Mouse (Mus musculus): ENCODE results near the gene Wwox. TPM values are rescaled to one million over a fixed set of nuclear protein-coding genes. Genes with fewer than 3 reads are reported as not detected.

The Wwox gene
- polyA plus RNA-seq, 1 experiment from 2014 or later, result 11.0 TPM

DNA sequence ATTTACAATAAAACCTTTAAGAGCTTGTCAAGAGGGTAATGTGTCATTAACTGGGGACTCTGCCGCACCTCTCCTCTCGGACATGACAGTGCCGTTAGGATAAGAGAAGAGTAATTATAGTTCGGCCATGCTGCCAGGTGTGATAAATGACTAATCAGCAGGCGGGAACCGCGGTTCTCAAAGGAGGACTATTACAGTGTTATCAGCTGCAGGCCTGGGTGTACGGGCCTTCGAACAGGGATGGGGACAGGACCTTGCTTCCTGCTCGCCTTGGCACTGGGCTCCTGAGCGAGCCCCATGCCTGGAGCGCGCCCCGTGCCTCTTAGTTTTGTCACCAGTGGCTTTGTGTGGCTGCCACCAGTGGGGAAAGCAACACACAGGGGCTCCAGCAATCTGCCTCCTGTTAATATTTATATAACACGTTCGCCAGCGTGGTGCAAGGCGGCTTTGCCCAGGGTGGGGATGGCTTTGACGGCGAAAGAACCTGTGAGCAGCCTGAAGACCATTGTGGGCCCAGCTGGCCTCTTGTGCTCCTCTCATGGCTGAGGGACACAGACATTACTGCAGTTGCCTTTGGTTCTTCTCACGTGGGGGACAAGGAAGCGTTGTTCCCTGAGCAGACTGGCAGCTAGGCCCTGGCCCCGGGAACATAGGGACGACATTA lies 711.1 kb downstream of the Wwox start:
- Histone ChIP-seq H3K4me3 (ENCODE audit: low read depth, low read length) (no peak overlapping the region), H3K4me1 (ENCODE audit: control insufficient read depth, insufficient read depth, low read length) (no peaks in the 10 kb centered on the region; the same call in 1 of the 2 replicates), H3K27ac (replicated peaks; ENCODE audit: low read depth, low read length) (no peak overlapping the region), H3K4me2 (ENCODE audit: low read depth, low read length) (no peak overlapping the region), H3K9ac (ENCODE audit: low read depth, low read length) (no peak overlapping the region), H3K9me3 (ENCODE audit: control insufficient read depth, low read length) (no peaks in the 10 kb centered on the region), H3K36me3 (ENCODE audit: control insufficient read depth, insufficient read depth, low read length) (no peaks in the 10 kb centered on the region), H3K27me3 (replicated peaks; ENCODE audit: control insufficient read depth, insufficient read depth, low read length) (peaks cover 3% of the 10 kb centered on the region; the same call in 1 of the 2 replicates)
- 74% methylated on average over 24 of the region's 24 CpGs for WGBS
- no peak for ATAC-seq (ENCODE audit: low read depth)
- no peak for DNase-seq (ENCODE audit: low spot score)

DNA sequence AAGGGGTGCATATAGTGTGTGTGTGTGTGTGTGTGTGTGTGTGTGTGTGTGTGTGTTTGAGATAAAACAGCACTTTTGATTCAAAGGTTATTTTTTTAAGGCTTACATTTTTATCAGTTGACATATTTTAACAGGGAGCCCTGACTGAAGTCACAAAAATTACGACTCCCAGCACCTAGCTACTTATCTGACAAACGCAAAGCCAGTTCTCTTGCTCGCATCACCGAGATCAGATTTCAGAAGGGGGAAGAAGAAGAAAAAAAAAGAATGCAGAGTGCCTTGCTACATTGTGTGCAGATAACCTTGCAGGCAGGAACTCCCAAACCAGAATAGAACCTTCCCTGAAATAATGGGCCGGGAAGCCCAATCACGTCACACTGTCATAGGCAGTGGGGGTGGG lies 712.0 kb downstream of the Wwox start:
- H3K27ac ChIP-seq (replicated peaks; ENCODE audit: low read depth, low read length), result no peak overlapping the region
- DNase-seq (ENCODE audit: low spot score) (no peak), ATAC-seq (ENCODE audit: low read depth) (no peak)
- no peaks in the 10 kb centered on the region for H3K9me3 ChIP-seq (ENCODE audit: control insufficient read depth, low read length)
- no peak overlapping the region; the same call in 1 of the 2 replicates for H3K4me2 ChIP-seq (ENCODE audit: low read depth, low read length)
- H3K27me3 ChIP-seq (replicated peaks; ENCODE audit: control insufficient read depth, insufficient read depth, low read length), result no peaks in the 10 kb centered on the region; the same call in 1 of the 2 replicates
- no peak overlapping the region for H3K4me3 ChIP-seq (ENCODE audit: low read depth, low read length)
- no peaks in the 10 kb centered on the region; the same call in 1 of the 2 replicates for H3K4me1 ChIP-seq (ENCODE audit: control insufficient read depth, insufficient read depth, low read length)
- no peak overlapping the region for H3K9ac ChIP-seq (ENCODE audit: low read depth, low read length)
- 16% methylated on average over 6 of the region's 6 CpGs for WGBS
- no peaks in the 10 kb centered on the region for H3K36me3 ChIP-seq (ENCODE audit: control insufficient read depth, insufficient read depth, low read length)

- Histone ChIP-seq H3K9me3 (ENCODE audit: control insufficient read depth, low read length) (no peaks in the 10 kb centered on the region), H3K36me3 (ENCODE audit: control insufficient read depth, insufficient read depth, low read length) (no peaks in the 10 kb centered on the region), H3K4me1 (ENCODE audit: control insufficient read depth, insufficient read depth, low read length) (peaks cover 7% of the 10 kb centered on the region), H3K9ac (ENCODE audit: low read depth, low read length) (no peak overlapping the region), H3K4me2 (ENCODE audit: low read depth, low read length) (no peak overlapping the region), H3K27me3 (replicated peaks; ENCODE audit: control insufficient read depth, insufficient read depth, low read length) (no peaks in the 10 kb centered on the region; the same call in 1 of the 2 replicates), H3K4me3 (ENCODE audit: low read depth, low read length) (no peak overlapping the region), H3K27ac (replicated peaks; ENCODE audit: low read depth, low read length) (no peak overlapping the region)
- 49% methylated on average over 10 of the region's 10 CpGs for WGBS
- ATAC-seq (ENCODE audit: low read depth) (no peak; the same call in 1 of the 2 replicates), DNase-seq (ENCODE audit: low spot score) (peak; percentile 42)
Observed at GRCm38 (mm10) chr8:115154096-115154495, 714.6 kb downstream of the Wwox start.

DNA sequence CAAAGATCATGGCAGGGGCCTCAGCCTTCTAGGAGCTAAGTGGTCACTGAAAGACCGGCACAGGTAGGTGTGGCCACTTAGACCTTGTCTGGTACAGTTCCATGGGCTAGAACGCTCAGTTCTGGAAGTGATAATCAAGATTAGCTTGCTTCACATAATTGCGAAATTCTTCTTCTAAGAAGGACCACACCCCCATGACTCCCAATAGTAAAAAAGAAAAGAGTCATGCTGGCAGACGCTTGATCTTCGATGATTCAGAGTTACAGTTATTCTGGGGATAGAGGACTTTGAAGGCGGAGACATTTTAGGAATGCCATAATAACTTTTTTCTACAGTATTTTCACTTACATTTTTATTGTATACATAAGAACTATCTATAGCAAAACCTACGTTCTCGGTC lies 716.7 kb downstream of the Wwox start:
- Histone ChIP-seq H3K4me1 (ENCODE audit: control insufficient read depth, insufficient read depth, low read length) (peaks cover 16% of the 10 kb centered on the region), H3K9me3 (ENCODE audit: control insufficient read depth, low read length) (no peaks in the 10 kb centered on the region), H3K9ac (ENCODE audit: low read depth, low read length) (no peak overlapping the region), H3K4me2 (ENCODE audit: low read depth, low read length) (no peak overlapping the region), H3K27ac (replicated peaks; ENCODE audit: low read depth, low read length) (no peak overlapping the region), H3K27me3 (replicated peaks; ENCODE audit: control insufficient read depth, insufficient read depth, low read length) (no peaks in the 10 kb centered on the region), H3K4me3 (ENCODE audit: low read depth, low read length) (no peak overlapping the region), H3K36me3 (ENCODE audit: control insufficient read depth, insufficient read depth, low read length) (no peaks in the 10 kb centered on the region)
- no peak for DNase-seq (ENCODE audit: low spot score)
- ATAC-seq (ENCODE audit: low read depth), result no peak
- 79% methylated on average over 8 of the region's 8 CpGs for WGBS

- WGBS, result 52% methylated on average over 12 of the region's 12 CpGs
- no peaks in the 10 kb centered on the region for H3K36me3 ChIP-seq (ENCODE audit: control insufficient read depth, insufficient read depth, low read length)
- H3K4me3 ChIP-seq (ENCODE audit: low read depth, low read length), result peak overlapping the region; percentile 32; the same call in 1 of the 2 replicates
- peak overlapping the region; percentile 65; the same call in 1 of the 2 replicates for H3K27ac ChIP-seq (replicated peaks; ENCODE audit: low read depth, low read length)
- H3K9ac ChIP-seq (ENCODE audit: low read depth, low read length), result no peak overlapping the region
- DNase-seq (ENCODE audit: low spot score) (peak; percentile 83), ATAC-seq (ENCODE audit: low read depth) (peak; percentile 51; the same call in 1 of the 2 replicates)
- H3K9me3 ChIP-seq (ENCODE audit: control insufficient read depth, low read length), result no peaks in the 10 kb centered on the region
- H3K4me1 ChIP-seq (ENCODE audit: control insufficient read depth, insufficient read depth, low read length), result peaks cover 22% of the 10 kb centered on the region
- H3K4me2 ChIP-seq (ENCODE audit: low read depth, low read length), result peak overlapping the region; percentile 65
- 0 out of 2 replicates have a peak, but pooled peaks cover 3% of the 10 kb centered on the region for H3K27me3 ChIP-seq (replicated peaks; ENCODE audit: control insufficient read depth, insufficient read depth, low read length)
Observed at GRCm38 (mm10) chr8:115157977-115158720, 718.7 kb downstream of the Wwox start.

GRCm38 (mm10) chr8:115158721-115159111 lies 719.3 kb downstream of the Wwox start:
- H3K4me2 ChIP-seq (ENCODE audit: low read depth, low read length), result peak overlapping the region; percentile 65
- peak overlapping the region; percentile 65 for H3K27ac ChIP-seq (replicated peaks; ENCODE audit: low read depth, low read length)
- peak; percentile 88 for DNase-seq (ENCODE audit: low spot score)
- no peak for ATAC-seq (ENCODE audit: low read depth)
- peak overlapping the region; percentile 50; the same call in 1 of the 2 replicates for H3K9ac ChIP-seq (ENCODE audit: low read depth, low read length)
- 0 out of 2 replicates have a peak, but pooled peaks cover 3% of the 10 kb centered on the region for H3K27me3 ChIP-seq (replicated peaks; ENCODE audit: control insufficient read depth, insufficient read depth, low read length)
- H3K4me1 ChIP-seq (ENCODE audit: control insufficient read depth, insufficient read depth, low read length), result peaks cover 22% of the 10 kb centered on the region
- H3K36me3 ChIP-seq (ENCODE audit: control insufficient read depth, insufficient read depth, low read length), result no peaks in the 10 kb centered on the region
- peak overlapping the region; percentile 32 for H3K4me3 ChIP-seq (ENCODE audit: low read depth, low read length)
- 5% methylated on average over 8 of the region's 8 CpGs for WGBS
- H3K9me3 ChIP-seq (ENCODE audit: control insufficient read depth, low read length), result no peaks in the 10 kb centered on the region

DNA sequence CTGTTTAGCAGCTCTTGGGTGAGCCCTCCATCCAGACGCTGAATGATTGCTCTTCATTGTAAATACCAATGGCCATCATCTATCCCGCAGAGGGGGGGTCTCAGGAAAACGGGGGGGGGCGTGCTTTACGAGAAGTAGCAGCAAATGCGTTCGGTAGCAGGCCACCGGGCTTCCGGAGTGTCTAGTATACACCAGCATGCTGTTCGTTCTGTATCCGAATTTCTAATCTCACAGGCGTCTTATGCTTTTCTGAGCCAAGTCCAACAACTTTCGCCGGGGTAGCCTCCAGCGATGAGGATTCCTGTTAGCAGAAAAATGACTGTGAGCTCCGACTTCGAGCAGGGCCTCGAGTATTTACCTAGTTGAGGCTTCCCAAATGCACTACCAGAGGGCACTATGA lies 719.8 kb downstream of the Wwox start:
- H3K27me3 ChIP-seq (replicated peaks; ENCODE audit: control insufficient read depth, insufficient read depth, low read length), result 0 out of 2 replicates have a peak, but pooled peaks cover 3% of the 10 kb centered on the region
- H3K4me3 ChIP-seq (ENCODE audit: low read depth, low read length), result peak overlapping the region; percentile 32
- H3K27ac ChIP-seq (replicated peaks; ENCODE audit: low read depth, low read length), result peak overlapping the region; percentile 65
- DNase-seq (ENCODE audit: low spot score) (peak; percentile 75), ATAC-seq (ENCODE audit: low read depth) (no peak)
- H3K9ac ChIP-seq (ENCODE audit: low read depth, low read length), result peak overlapping the region; percentile 50
- no peaks in the 10 kb centered on the region for H3K9me3 ChIP-seq (ENCODE audit: control insufficient read depth, low read length)
- H3K4me2 ChIP-seq (ENCODE audit: low read depth, low read length), result peak overlapping the region; percentile 65
- no peaks in the 10 kb centered on the region for H3K36me3 ChIP-seq (ENCODE audit: control insufficient read depth, insufficient read depth, low read length)
- peaks cover 22% of the 10 kb centered on the region for H3K4me1 ChIP-seq (ENCODE audit: control insufficient read depth, insufficient read depth, low read length)
- WGBS, result 6% methylated on average over 18 of the region's 18 CpGs

DNA sequence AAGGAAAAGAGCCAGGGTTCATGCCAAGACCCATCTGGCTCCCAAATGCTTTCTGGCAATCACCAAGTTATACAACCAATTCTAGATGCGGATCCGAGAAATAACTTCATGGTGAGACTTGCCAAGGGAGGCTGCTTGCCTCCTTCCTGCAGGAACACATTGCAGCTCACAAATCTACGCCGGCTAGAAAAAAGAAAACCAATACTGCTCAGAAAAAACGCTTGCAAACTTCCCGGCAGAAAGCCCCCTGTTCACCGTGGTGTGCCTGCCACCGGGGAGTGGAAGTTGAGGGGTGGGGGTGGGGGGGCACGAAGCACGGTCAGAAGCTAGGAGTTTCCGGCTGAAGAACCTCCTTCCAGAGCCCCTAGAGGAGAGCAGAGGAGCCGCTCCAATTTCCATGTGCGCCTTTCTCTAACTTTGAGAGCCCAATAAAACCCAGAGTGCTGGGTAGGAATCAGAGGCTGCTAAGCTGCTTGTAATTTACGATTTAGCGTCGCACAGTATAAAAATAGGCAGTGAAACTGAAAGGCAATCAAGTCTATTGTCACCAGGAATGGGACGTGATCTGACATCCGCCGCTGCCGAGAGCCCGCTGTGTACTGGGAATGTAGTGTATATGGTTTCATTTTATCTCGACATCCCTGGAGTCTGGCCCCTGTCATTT lies 720.4 kb downstream of the Wwox start:
- peak overlapping the region; percentile 65 for H3K4me2 ChIP-seq (ENCODE audit: low read depth, low read length)
- DNase-seq (ENCODE audit: low spot score) (peak; percentile 85), ATAC-seq (ENCODE audit: low read depth) (peak; percentile 63)
- H3K9ac ChIP-seq (ENCODE audit: low read depth, low read length), result peak overlapping the region; percentile 50
- peak overlapping the region; percentile 65 for H3K27ac ChIP-seq (replicated peaks; ENCODE audit: low read depth, low read length)
- peaks cover 22% of the 10 kb centered on the region for H3K4me1 ChIP-seq (ENCODE audit: control insufficient read depth, insufficient read depth, low read length)
- peak overlapping the region; percentile 32 for H3K4me3 ChIP-seq (ENCODE audit: low read depth, low read length)
- H3K36me3 ChIP-seq (ENCODE audit: control insufficient read depth, insufficient read depth, low read length), result no peaks in the 10 kb centered on the region
- no peaks in the 10 kb centered on the region for H3K9me3 ChIP-seq (ENCODE audit: control insufficient read depth, low read length)
- WGBS, result 6% methylated on average over 22 of the region's 22 CpGs
- H3K27me3 ChIP-seq (replicated peaks; ENCODE audit: control insufficient read depth, insufficient read depth, low read length), result 0 out of 2 replicates have a peak, but pooled peaks cover 3% of the 10 kb centered on the region
